Mouse (Mus musculus) liver, embryonic 13.5 days (tissue): ENCODE results near the gene Auts2. TPM values are rescaled to one million over a fixed set of nuclear protein-coding genes. Genes with fewer than 3 reads are reported as not detected.
"Not testable (repeated sequence)": the region's sequence is repeated elsewhere in the genome, so short reads cannot be mapped to it uniquely, and the experiment has no call there.

Source experiments
- ATAC-seq: fragments of 200-750 bp; cut with Nextera tagmentation; 2 replicates; pipeline ENCODE4 v1.8.0; 2017; ENCODE audit warnings: low read depth, mild to moderate bottlenecking, moderate number of reproducible peaks, moderate library complexity
- DNase-seq: peaks from one replicate; pipeline ENCODE4 v3.0.0; 2022
- H3K27ac ChIP-seq: fragments of 300-500 bp; sonication (generic); 2 replicates; pipeline ENCODE4 v1.5.1; 2015; ENCODE audit warnings: moderate library complexity, mild to moderate bottlenecking, inconsistent platforms
- H3K27me3 ChIP-seq: fragments of 300-500 bp; sonication (generic); 2 replicates; pipeline ENCODE4 v1.6.1; 2015; ENCODE audit warnings: mild to moderate bottlenecking, inconsistent platforms
- H3K36me3 ChIP-seq: fragments of 300-500 bp; sonication (generic); 2 replicates; pipeline ENCODE4 v1.6.1; 2015; ENCODE audit warnings: mild to moderate bottlenecking, inconsistent platforms
- H3K4me1 ChIP-seq: fragments of 300-500 bp; sonication (generic); replicated peaks from 2 replicates; pipeline ENCODE4 v1.6.1; 2015; ENCODE audit warnings: inconsistent platforms
- H3K4me2 ChIP-seq: fragments of 300-500 bp; sonication (generic); 2 replicates; pipeline ENCODE4 v1.6.1; 2015; ENCODE audit warnings: inconsistent platforms, mild to moderate bottlenecking, moderate library complexity
- H3K4me3 ChIP-seq: fragments of 300-500 bp; sonication (generic); replicated peaks from 2 replicates; pipeline ENCODE4 v1.5.1; 2015; ENCODE audit warnings: mild to moderate bottlenecking, inconsistent platforms
- H3K9ac ChIP-seq: fragments of 300-500 bp; sonication (generic); 2 replicates; pipeline ENCODE4 v1.6.1; 2015; ENCODE audit warnings: mild to moderate bottlenecking, inconsistent platforms
- H3K9me3 ChIP-seq: fragments of 300-500 bp; sonication (generic); replicated peaks from 2 replicates; pipeline ENCODE4 v1.6.1; 2016; ENCODE audit warnings: inconsistent platforms
- WGBS: fragments of 180-500 bp; shearing (Covaris S2); methylation state at CpG from one replicate; pipeline ENCODE4 v1.1.7; 2015; ENCODE audit not compliant: insufficient replicate concordance; 5-methylcytosine and 5-hydroxymethylcytosine counted together
- polyA plus RNA-seq: library from polyadenylated mRNA; unstranded; fragments of >200 nt; fragmentation: Nextera tagmentation; extraction: Ambion mirVana; gene quantifications from 2 replicates; pipeline ENCODE4 v1.2.1, GENCODE M21; 2015

Gene Auts2
- polyA plus RNA-seq: 1.5 TPM in 2 replicates

- DNase-seq (peak; percentile 57), ATAC-seq (peak; percentile 88)
- peaks cover 16% of the 10 kb centered on the region for H3K4me1 ChIP-seq
- peak within 1 kb of the TSS; percentile 69 for H3K4me2 ChIP-seq
- H3K27ac ChIP-seq: no peak within 1 kb of the TSS
- WGBS: under 1% methylated on average over 72 of the region's 105 CpGs
- H3K4me3 ChIP-seq: peak within 1 kb of the TSS; percentile 60
- H3K9me3 ChIP-seq: no peaks in the 10 kb centered on the region
- H3K9ac ChIP-seq: peak within 1 kb of the TSS; percentile 58
- H3K36me3 ChIP-seq: no peaks in the 10 kb centered on the region
- peaks cover 54% of the 10 kb centered on the region for H3K27me3 ChIP-seq
These were observed at the start of gene Auts2 for GRCm38 (mm10) chr5:132543118-132544071. Auts2 (minus strand) TSS chr5:132543344.

- WGBS: 72% methylated on average over 24 of the region's 24 CpGs
- Histone ChIP-seq H3K9me3 (no peaks in the 10 kb centered on the region), H3K27me3 (no peaks in the 10 kb centered on the region), H3K4me2 (no peak overlapping the region), H3K4me3 (no peak overlapping the region), H3K9ac (no peak overlapping the region), H3K36me3 (no peaks in the 10 kb centered on the region), H3K4me1 (no peaks in the 10 kb centered on the region), H3K27ac (no peak overlapping the region)
- no peak for ATAC-seq
- no peak for DNase-seq
These were observed 48.9 kb upstream of the Auts2 start for GRCm38 (mm10) chr5:132591721-132592695.

- no peaks in the 10 kb centered on the region for H3K9me3 ChIP-seq
- DNase-seq: no peak
- H3K27me3 ChIP-seq: no peaks in the 10 kb centered on the region
- H3K36me3 ChIP-seq: no peaks in the 10 kb centered on the region
- no peak overlapping the region for H3K4me2 ChIP-seq
- no peaks in the 10 kb centered on the region for H3K4me1 ChIP-seq
- no peak overlapping the region for H3K27ac ChIP-seq
- no peak overlapping the region for H3K9ac ChIP-seq
- H3K4me3 ChIP-seq: no peak overlapping the region
- WGBS: 31% methylated on average over 7 of the region's 7 CpGs
- no peak for ATAC-seq
These were observed 36.6 kb upstream of the Auts2 start for GRCm38 (mm10) chr5:132579774-132580173.

- not testable (repeated sequence) for H3K9ac ChIP-seq, DNase-seq, H3K4me3 ChIP-seq, H3K36me3 ChIP-seq, H3K4me2 ChIP-seq, H3K4me1 ChIP-seq, H3K27me3 ChIP-seq, H3K9me3 ChIP-seq, ATAC-seq, H3K27ac ChIP-seq
- WGBS: 57% methylated on average over 6 of the region's 6 CpGs
These were observed 17.6 kb upstream of the Auts2 start for GRCm38 (mm10) chr5:132560771-132561170.

GRCm38 (mm10) chr5:132545761-132546160, 2.6 kb upstream of the Auts2 start:
- no peak overlapping the region for H3K4me3 ChIP-seq
- H3K9me3 ChIP-seq: no peaks in the 10 kb centered on the region
- DNase-seq (no peak), ATAC-seq (no peak)
- H3K27me3 ChIP-seq: peaks cover 46% of the 10 kb centered on the region
- no peak overlapping the region for H3K9ac ChIP-seq
- WGBS: 53% methylated on average over 1 of the region's 1 CpGs
- no peak overlapping the region for H3K27ac ChIP-seq
- no peaks in the 10 kb centered on the region for H3K36me3 ChIP-seq
- peaks cover 13% of the 10 kb centered on the region for H3K4me1 ChIP-seq
- no peak overlapping the region for H3K4me2 ChIP-seq

GRCm38 (mm10) chr5:132544176-132544995, 1.2 kb upstream of the Auts2 start:
- peaks cover 54% of the 10 kb centered on the region for H3K27me3 ChIP-seq
- 8% methylated on average over 26 of the region's 26 CpGs for WGBS
- DNase-seq: no peak
- H3K27ac ChIP-seq: no peak overlapping the region
- no peaks in the 10 kb centered on the region for H3K36me3 ChIP-seq
- ATAC-seq: no peak
- H3K4me2 ChIP-seq: peak overlapping the region; percentile 69
- no peaks in the 10 kb centered on the region for H3K9me3 ChIP-seq
- H3K4me3 ChIP-seq: peak overlapping the region; percentile 60
- no peak overlapping the region for H3K9ac ChIP-seq
- peaks cover 15% of the 10 kb centered on the region for H3K4me1 ChIP-seq

GRCm38 (mm10) chr5:132542381-132543020, 643 bp downstream of the Auts2 start:
- Histone ChIP-seq H3K9ac (peak overlapping the region; percentile 58), H3K27me3 (peaks cover 54% of the 10 kb centered on the region), H3K4me3 (peak overlapping the region; percentile 60), H3K4me1 (peaks cover 16% of the 10 kb centered on the region), H3K9me3 (no peaks in the 10 kb centered on the region), H3K27ac (no peak overlapping the region), H3K4me2 (peak overlapping the region; percentile 69), H3K36me3 (no peaks in the 10 kb centered on the region)
- ATAC-seq (peak; percentile 13), DNase-seq (no peak)
- 0% methylated on average over 28 of the region's 28 CpGs for WGBS

- Histone ChIP-seq H3K4me2 (peak overlapping the region; percentile 69), H3K27me3 (peaks cover 54% of the 10 kb centered on the region), H3K9ac (peak overlapping the region; percentile 52), H3K27ac (no peak overlapping the region), H3K36me3 (no peaks in the 10 kb centered on the region), H3K9me3 (no peaks in the 10 kb centered on the region), H3K4me1 (peaks cover 16% of the 10 kb centered on the region), H3K4me3 (peak overlapping the region; percentile 60)
- ATAC-seq (no peak), DNase-seq (no peak)
- WGBS: 0% methylated on average over 20 of the region's 21 CpGs
These were observed 1.2 kb downstream of the Auts2 start for GRCm38 (mm10) chr5:132541951-132542350.

- H3K27ac ChIP-seq: no peak overlapping the region
- H3K4me1 ChIP-seq: peaks cover 16% of the 10 kb centered on the region
- ATAC-seq (no peak), DNase-seq (no peak)
- H3K9ac ChIP-seq: peak overlapping the region; percentile 52
- H3K9me3 ChIP-seq: no peaks in the 10 kb centered on the region
- H3K27me3 ChIP-seq: peaks cover 54% of the 10 kb centered on the region
- peak overlapping the region; percentile 69 for H3K4me2 ChIP-seq
- whole genome bisulfite sequencing: under 1% methylated on average over 45 of the region's 46 CpGs
- peak overlapping the region; percentile 60 for H3K4me3 ChIP-seq
- H3K36me3 ChIP-seq: no peaks in the 10 kb centered on the region
These were observed 1.7 kb downstream of the Auts2 start for GRCm38 (mm10) chr5:132541371-132541931.

- H3K27ac ChIP-seq: no peak overlapping the region
- H3K9ac ChIP-seq: peak overlapping the region; percentile 52
- ATAC-seq (no peak), DNase-seq (no peak)
- peak overlapping the region; percentile 60 for H3K4me3 ChIP-seq
- H3K4me1 ChIP-seq: peaks cover 16% of the 10 kb centered on the region
- H3K4me2 ChIP-seq: peak overlapping the region; percentile 69
- peaks cover 54% of the 10 kb centered on the region for H3K27me3 ChIP-seq
- 13% methylated on average over 6 of the region's 7 CpGs for WGBS
- no peaks in the 10 kb centered on the region for H3K9me3 ChIP-seq
- no peaks in the 10 kb centered on the region for H3K36me3 ChIP-seq
These were observed 2.3 kb downstream of the Auts2 start for GRCm38 (mm10) chr5:132540841-132541311.
